Mouse (Mus musculus) embryo, embryonic 11 days (tissue): ENCODE results near the gene Itih3.

ENCODE experiments used
- DNase-seq: peaks from one replicate; pipeline ENCODE4 v3.0.0-alpha.2; 2015

The Itih3 gene

DNA sequence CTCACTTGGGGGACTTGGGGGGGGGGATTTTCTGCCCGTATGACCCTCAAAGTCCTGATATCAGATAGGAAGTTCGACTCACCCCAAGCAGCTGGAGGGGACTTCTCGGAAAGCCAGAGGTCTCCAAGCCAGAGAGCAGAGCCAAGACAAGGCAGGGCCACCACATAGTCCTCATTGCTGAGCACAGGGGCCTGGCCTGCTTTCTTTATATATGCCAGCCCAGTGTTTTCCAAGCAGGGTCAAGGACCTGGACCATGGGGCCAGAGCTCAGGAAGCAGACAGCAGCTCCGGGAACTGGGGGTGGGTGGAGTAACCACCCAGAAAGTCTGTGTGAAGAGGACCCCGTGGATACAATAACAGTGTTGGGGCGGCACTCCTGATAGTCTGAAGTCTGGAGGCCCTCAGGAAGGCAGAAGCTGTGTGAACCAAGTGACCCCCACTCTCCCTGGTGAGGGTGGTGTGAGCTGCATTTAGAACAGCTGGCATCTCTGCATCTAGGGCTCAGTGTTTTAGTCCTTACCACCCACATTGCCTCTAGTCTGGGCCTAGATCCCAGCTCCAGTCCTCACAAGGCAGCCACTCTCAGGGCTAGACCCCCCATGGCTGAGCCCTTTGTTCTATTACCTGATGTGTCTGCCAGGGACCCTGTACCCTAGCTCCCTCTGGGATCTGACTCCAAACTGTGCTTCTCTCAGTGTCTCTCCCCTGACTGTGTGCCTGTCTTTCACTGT lies at the start of gene Itih3:
Itih3 (minus strand) TSS at position 386 of the 731 bp plus-strand sequence.
- no peak for DNase-seq

DNA sequence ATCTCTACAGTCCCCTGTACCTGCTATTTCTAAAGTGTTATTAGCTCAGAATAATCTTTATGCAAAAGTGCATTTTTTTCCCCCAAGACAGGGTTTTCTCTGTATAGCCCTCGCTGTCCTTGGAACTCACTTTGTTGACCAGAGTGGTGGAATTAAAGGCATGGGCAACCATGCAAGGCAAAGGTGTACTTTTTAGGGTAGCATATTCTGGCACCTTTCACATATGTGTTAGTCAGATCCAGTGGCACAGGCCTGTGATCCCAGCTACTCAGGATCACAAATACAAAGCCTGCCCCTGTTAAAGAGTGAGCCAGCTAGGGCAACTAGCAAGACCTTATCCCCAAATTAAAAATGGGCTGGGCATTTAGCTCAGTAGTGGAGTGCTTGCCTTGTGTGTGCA lies 36.8 kb upstream of the Itih3 start:
- no peak for DNase-seq

DNA sequence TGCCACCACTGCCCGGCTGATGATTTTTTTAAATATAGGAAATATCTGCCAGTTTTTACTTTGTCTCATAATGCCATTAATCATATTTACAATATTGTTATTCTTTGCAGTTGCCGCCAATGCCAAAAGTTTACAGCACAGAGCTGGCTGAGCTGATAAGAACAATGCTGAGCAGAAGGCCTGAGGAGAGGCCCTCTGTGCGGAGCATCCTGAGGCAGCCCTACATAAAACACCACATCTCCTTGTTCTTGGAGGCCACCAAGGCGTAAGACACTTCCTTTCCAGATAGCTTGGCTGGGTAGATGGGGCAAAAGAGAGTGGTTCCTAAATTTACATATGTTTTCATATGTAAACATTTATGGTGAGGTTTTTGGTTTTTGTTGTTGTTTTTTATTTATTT lies 35.5 kb upstream of the Itih3 start:
- no peak for DNase-seq

DNA sequence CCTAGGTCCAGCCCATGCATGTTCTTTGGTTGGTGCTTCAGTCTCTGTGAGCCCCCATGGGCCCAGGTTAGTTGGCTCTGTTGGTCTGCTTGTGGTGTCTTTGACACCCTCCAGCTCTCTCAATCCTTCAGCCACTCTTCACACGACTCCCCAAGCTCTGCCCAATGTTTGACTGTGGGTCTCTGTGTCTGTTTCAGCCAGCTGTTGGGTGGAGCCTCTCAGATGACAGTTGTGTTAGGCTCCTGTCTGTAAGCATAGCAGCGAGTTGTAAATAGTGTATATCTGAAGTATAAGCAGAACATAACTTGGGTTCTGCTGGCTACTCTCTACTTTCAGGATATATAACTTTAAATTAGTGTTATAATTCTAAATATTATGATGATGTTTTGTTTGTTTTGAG lies 35.0 kb upstream of the Itih3 start:
- DNase-seq, result no peak

DNA sequence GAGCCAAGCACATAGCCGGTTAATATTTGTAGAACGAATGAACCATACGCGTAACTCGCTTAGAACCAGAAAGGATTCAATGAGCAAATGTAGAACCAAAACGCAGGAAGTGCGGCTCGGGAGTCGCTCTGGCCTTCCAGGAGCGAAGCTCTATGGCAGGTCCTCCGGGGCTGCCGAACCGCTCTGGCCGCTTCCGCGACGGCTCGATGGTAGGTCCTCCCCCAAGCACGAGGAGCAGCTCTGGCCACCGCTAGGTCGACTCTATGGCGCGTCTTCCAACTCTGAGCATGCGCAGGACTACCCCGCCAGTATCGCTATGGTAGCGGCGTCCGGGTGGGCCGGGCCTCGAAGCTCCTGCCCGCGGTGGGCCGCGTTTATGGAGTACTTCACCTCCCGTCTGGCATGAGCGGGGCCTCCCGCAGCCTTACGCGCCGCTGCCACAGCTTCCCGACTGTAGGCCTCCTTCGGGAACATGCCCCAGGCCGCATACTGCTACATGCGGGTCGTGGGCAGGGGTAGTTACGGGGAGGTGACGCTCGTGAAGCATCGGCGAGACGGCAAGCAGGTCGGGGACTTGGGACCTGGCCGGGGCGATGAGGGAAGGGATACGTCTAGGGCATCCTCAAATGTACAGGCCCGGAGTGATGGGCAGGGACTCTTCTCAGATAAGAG lies 27.7 kb upstream of the Itih3 start, which contains the start of gene Nek4:
Nek4 (plus strand) TSS at position 224 of the 672 bp plus-strand sequence.
- peak; percentile 97 for DNase-seq

DNA sequence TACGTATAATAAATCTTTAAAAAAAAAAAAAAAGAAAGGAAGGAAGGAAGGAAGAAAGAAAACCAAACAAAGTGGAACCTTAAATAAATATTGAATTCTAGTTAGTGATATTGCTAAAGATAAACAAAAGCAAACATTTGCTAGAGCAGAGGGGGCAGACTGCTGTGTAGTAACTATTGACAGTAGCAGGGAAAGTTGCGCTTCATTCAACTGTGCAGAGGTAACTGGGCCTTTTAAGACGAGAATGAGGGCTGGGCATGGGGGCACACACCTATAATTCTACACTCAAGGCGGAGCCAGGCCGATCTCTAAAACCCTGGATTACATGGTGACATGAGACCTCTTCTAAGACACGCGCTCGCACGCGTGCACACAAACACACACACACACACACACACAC lies 26.4 kb upstream of the Itih3 start:
- DNase-seq, result no peak

DNA sequence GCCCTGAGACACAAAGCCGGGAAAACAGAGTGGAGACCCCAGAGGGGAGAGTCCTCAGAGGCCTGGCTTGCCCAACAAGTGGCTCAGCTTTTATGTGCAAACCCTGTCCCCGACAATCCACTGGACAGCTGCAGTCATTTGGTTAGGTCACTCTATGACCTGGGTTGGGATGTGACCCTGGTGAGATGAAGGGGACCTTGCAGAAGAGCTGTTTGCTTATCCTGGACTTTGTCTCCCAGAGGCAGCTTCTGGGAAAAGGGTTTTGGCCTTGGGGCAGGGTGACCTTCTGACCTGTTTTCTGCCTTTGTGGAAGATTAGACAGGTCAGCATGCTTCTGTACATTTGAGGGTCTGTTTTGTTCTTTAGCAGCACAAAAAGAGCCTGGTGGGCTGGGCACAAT lies 21.2 kb upstream of the Itih3 start:
- DNase-seq, result no peak

DNA sequence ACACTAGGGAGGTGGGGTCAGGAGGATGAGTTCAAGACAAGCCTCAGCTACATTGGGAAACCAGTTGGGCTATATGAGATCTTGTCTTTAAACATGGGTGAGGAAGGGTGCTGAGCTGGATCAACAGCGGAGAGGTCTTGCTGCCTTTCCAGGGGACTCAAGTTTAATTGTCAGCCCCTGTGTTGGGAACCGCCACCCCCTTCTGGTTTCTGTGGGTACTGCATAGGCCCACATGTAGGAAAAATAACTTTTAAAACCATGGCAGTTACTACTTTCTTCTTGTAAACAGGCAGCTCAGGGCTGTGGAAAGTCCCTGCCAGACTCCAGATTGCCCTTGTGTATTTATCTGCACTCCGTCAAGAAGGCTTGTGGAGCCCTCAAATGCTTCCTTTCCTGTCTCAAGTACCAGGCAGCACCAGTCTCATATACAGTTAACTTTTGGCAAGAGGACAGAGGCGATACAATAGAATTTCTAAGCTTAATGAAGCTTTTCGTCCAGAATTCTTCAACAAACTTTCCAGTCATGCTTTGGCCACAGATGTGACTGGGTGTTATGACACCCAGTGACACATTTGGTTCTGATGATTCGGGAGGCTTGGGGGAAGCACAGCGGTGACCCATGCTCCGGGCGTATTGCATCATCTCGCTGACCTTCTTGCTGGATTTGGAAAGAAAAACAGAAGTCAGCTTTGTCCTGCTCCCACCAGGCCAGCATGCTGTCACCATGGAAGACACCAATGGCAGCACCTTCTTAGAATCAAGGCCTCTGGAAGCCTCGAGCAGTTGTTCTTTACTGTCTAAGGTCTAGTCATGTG lies 20.5 kb upstream of the Itih3 start:
- peak; percentile 53 for DNase-seq

DNA sequence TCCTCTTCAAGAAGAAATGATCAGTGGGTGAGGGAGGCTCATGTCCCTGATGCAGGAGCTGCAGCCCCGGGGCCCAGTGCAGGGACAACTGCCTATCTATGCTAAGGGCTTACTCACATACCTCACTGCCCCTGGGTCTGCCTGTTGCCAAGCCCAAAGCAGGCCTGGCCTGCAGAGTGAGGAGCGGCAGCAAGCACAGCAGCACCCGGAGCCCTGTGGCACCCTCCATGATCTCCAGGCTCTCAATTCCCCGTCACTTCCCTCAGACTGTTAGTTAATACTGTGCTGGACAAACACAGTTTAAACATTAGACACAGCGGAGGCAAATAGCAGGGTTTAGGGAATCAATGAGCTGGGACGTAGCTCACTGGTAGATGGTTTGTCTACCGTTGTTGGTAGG lies 19.5 kb upstream of the Itih3 start, which contains the start of gene Itih1:
Itih1 (minus strand) TSS at position 252 of the 400 bp plus-strand sequence.
- DNase-seq, result no peak

DNA sequence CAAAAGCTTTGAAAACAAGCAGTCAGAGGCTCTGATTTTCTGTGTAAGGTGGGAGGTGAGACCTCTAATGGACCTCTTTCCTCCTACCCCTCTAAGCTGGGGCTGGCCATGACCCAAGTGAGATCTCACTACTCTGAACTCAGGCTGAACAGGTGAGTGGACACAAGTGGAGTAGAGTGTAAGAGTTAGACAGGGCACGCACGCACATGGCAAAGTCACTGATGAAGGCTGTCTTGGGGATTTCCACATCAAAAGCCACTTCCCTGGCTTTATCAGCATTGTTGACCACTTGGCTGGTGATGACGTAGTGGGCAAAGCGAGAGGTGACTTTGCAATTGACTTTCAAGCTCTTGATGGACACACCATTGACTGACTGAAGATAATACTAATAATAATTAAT lies 18.7 kb upstream of the Itih3 start:
- no peak for DNase-seq

DNA sequence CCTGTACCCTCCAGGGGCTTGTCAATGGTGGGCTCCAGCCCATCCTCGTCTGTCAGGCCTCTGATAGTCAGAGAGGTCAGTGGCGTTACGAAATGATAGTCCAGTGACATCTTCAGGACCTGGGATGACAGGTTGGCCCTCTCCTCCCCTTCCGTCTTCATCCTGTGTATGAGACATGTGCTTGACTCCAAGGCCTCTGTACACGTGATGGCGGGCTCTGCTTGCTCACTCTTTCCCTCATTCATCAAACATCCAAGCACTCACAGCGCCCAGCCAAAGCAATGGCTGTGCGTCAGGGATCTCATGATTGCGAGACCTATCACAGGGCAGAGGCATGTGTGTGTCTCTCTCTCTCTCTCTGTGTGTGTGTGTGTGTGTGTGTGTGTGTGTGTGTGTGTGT lies 9.8 kb upstream of the Itih3 start:
- DNase-seq, result no peak

DNA sequence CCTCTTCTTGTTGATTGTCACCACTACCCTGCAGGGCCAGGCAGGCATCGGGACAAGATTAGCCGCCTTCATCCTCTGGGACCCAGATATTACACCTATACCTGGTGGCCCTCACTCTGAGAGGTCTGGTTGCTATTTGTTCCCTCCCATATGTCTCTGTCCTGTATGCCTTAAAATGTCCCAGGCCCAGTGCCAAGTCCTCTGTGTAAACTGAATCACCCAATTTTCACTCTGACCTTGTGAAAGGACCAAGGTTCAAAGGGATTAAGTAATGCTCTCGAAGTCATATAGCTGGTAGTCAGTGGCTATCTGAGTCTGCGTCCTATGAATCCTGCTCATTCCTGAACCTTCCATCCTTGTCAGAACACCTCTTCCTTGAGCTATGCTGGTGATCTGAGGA lies 6.8 kb upstream of the Itih3 start:
- no peak for DNase-seq

DNA sequence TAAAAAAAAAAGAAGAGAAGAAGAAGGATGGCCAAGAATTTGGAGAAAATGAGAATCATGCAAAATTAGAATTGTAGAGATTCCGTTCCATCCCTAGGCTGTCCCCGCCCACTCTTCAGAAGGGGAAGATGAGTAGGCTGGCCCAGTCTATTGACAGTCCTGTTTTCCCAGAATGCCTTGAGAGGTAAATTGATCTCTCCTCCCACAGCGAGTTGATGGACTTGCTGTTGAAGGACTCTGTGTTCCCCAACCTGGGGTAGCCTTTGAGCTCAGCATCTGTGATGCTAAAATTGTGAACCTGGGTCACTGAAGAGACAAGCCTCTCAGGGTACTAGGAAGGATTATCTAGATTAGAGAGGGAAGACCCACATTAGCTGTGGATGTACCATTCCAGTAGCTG lies 1.9 kb upstream of the Itih3 start:
- no peak for DNase-seq

DNA sequence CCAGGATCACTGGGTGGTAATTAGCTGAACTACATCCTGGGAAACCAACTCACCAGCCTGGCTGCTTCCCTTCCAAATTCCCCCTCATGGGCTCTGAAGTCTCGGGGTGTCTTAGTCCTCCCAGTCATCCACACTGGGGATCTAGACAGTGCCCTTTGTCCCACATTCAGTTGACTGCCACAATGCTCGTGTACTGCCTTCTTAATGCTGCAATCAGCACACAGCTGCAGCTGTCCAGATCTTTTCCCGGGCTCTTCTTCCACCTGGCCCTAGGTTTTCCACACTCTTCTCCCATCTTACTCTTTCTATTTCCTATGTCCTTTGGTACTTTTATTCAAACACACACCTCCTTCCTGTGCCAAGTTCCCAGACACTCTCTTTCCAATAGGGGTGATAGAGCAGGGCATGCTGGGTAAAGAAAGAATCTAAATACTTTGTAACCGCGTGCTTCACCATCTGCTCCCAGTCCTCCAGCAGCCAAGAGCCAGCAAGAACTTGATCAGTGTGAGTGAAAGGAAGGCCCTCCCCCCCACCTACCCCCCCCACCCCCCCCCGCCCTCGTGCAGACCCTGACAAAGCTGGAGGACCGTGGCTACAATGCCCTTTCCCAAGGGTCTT lies 1.4 kb downstream of the Itih3 start:
- no peak for DNase-seq

DNA sequence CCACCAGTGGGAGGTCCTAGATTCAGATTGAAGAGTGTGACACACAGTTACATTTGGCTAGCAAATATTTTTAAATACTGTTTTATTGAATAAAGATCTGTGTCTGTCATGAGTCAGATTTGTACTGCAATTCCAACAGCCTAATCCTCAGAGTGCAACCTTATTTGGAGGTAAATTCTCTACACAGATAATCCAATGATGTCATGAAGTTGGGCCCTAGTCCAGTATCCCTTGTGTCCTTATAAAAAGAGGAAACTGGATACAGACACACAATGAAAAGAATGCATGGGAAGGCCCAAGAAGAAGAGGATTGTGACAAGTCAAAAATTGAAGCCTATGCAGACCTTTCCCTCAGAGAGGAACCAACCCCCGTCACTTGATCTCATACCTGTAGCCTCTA lies 7.0 kb downstream of the Itih3 start:
- DNase-seq, result no peak

DNA sequence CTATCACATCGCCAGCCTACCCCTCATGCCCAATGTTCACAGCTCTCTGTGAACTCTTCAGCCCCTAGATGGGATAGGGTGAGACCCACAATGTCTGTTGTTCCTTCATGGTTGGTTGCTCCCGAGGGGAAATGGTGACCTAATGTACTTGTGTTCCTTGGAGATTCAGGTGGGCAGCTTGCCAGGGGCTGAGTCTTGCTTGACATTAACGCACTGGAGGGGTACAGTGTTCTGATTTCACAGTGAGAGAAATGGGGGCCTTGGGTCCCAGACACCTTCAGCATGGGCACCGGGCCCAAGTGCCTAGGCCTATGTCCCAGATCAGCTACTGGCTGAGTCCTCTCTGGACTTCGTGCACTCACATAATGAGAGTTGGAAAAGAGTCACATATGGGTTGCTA lies 10.2 kb downstream of the Itih3 start:
- no peak for DNase-seq

DNA sequence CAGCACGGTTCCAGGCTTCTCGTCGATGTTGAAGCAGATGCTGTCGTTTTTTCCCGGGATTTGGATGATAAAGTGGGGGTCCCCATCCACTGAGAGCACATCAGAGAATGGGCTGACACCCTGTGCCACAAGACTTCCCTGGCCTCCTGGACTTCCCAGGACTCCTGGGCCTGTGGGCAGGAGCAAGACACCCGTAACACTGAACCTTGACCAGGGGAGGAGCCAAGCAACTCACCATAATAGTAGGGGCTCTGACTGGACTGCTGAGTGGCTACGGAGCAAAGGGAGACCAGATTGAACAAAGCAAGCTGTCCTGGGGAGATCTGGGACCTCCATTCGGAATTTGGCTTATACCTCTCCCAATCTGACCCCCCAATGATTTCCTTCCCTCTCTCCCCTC lies 10.9 kb downstream of the Itih3 start:
- DNase-seq, result no peak

DNA sequence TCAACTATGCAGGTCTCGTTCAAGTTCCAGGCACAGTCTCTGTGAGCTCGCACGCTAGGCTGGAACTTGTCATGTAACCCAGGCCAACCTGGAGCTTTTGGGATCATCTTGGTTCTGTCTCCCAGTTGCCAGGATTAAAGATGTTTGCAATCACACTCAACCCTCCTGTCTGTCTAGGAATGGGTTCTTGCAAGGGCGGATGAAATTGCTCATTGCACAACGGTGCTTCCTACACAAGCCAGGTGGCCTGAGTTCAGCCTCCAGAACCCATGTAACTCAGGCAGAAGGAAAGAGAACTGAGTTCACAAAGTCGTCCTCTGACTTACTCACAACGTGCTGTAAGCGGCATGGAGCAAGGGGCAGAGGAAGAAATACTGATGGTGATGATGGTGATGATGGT lies 12.4 kb downstream of the Itih3 start:
- DNase-seq, result no peak

DNA sequence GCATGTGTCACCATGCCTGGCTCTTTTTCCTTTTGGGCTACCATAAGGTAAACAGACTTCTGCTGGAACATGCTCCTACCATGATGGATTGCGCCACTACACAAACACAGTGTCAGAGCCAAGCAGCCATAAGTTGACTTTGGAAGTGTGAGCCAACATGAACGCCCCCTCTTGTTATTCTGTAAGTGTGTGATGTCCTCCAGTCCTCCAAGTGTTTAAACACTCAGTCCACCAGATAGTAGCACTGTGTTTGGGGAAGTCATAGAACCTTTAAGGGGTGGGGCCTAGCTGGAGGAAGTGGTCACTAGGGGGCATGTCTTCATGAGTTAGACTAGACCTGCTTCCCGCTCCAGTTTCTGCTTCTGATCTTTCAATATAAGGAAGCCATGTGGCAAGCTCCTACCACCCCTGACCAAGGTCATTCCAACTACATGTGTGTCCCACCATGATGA lies 15.7 kb downstream of the Itih3 start:
- DNase-seq, result no peak

DNA sequence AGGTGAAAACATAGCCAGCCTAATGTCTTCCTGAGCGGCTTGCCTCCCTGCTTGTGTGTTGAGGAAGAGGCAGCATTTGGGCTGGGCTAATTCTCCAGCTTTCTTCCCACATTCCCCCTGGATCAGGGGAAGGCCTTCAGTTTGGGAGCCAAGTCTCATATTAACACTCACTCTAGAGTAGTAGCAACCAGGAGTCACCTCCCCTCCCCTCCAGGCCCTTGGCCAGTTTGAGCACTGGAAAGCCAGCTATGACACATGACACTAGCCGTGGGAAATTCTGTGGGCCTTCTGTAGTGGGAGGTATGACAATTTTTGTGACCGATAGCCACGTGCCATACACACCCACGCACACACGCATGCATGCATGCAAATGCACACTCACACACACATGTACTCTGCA lies 17.6 kb downstream of the Itih3 start:
- no peak for DNase-seq

DNA sequence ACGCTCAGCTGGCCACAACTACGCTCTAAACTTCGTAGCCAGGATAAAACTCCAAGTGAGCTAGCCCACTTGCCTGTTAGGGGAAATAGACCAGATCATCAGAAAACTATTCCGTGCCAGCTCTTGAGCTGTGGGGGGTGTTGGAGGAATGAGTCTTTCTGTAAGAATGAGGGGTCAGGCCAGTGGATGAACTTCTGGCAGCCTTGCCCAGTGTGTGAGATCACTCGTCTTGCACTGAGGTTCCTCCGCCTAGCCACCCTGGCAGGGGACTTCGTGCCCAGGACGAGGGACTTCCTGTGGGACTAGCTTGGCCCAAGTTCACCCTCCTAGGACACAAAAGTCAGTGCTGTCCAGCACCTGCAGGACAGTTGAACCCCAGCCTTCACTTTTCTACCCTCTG lies 19.3 kb downstream of the Itih3 start:
- no peak for DNase-seq

DNA sequence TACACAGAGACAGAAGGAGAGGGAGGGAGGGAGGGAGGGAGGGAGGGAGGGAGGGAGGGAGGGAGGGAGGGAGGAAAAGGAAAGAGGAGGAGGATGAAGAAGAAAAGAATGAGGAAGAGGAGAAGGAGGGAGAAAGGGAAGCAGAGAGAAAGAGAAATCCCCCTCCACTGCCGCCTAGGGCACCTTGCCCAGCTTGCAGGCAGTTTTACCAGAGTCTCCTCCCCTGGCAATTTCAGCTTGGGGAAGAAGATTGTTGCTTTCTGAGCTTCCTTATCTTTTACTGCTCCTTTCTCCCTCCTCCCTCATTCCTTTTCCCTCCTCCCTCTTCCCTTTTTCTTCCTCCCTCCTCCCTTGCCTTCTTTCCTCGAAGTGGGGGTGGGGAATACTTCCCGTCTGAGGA lies 20.5 kb downstream of the Itih3 start:
- no peak for DNase-seq

DNA sequence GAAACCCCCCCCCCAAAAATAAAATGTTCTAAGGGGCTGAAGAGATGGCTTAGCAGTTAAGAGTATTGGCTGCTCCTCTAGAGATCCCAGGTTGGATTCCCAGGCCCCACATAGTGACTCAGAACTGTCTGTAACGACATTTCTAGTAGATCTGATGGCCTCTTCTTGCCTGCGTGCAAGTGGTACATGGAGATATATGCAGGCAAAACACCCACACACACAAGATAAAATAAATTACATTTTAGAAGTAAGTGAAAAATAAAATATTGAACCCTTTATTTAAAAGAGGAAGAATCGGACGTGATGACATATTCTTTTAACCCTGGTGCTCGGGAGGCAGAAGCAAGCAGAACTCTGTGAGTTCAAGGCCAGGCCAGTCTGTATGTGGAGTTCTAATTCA lies 20.9 kb downstream of the Itih3 start:
- DNase-seq, result no peak
